Mouse (Mus musculus): Measurements from ENCODE around the gene Poldip2. TPM values are rescaled to one million over a fixed set of nuclear protein-coding genes. Genes with fewer than 3 reads are reported as not detected.

Gene Poldip2
- polyA plus RNA-seq, 1 experiment from 2014 or later: 61.4 TPM

- H3K4me1 ChIP-seq (replicated peaks): peaks cover 52% of the 10 kb centered on the region
- peaks cover 26% of the 10 kb centered on the region for H3K36me3 ChIP-seq (replicated peaks)
- WGBS (ENCODE audit: insufficient replicate concordance): 42% methylated on average over 2 of the region's 2 CpGs
- H3K4me2 ChIP-seq: peak overlapping the region; percentile 94
- no peak for ATAC-seq (ENCODE audit: insufficient read depth)
- H3K27me3 ChIP-seq: no peaks in the 10 kb centered on the region
- no peak overlapping the region for H3K9ac ChIP-seq
- no peaks in the 10 kb centered on the region for H3K9me3 ChIP-seq (replicated peaks)
- no peak overlapping the region for H3K4me3 ChIP-seq (replicated peaks)
- H3K27ac ChIP-seq (replicated peaks): no peak overlapping the region
These were observed 35.9 kb downstream of the Poldip2 start for GRCm38 (mm10) chr11:78547718-78548460.

DNA sequence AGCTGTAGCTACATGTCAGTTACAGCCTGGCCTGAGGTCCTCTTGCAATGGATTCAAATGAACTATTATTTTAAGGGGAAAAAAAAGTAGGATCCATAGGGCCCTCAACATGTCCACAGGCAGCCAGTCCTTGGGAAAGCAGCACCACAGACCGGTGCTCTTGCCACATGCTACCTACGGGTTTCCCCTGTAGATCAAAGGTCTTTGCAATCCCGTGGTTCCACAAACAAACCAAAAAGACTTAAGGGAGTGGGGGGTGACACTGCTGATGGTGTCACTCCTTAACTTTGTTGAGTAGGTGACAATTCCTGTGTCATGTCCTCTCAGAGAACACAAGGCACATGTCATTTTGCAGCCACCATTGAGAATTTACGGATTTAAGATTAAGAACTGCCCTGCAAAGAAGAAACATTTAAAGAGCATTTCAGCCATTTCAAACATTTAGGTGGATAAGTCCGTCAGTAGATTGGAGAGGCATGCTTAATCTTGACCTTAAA is 37.5 kb downstream of the Poldip2 start:
- H3K9me3 ChIP-seq (replicated peaks): no peaks in the 10 kb centered on the region

GRCm38 (mm10) chr11:78550168-78551058 is 38.4 kb downstream of the Poldip2 start, which contains the start of gene Tmem97:
Gene Tmem97, minus strand, starts transcription at chr11:78550777.
- Histone ChIP-seq H3K9ac (peak within 1 kb of the TSS; percentile 71), H3K4me1 (replicated peaks) (peaks cover 50% of the 10 kb centered on the region), H3K36me3 (replicated peaks) (0 out of 2 replicates have a peak, but pooled peaks cover 4% of the 10 kb centered on the region), H3K9me3 (replicated peaks) (no peaks in the 10 kb centered on the region), H3K27me3 (no peaks in the 10 kb centered on the region), H3K4me3 (replicated peaks) (peak within 1 kb of the TSS; percentile 79), H3K27ac (replicated peaks) (peak within 1 kb of the TSS; percentile 80), H3K4me2 (peak within 1 kb of the TSS; percentile 94)
- under 1% methylated on average over 60 of the region's 60 CpGs for WGBS (ENCODE audit: insufficient replicate concordance)
- ATAC-seq (ENCODE audit: insufficient read depth): peak; percentile 100

More for the DNA sequence above, 37.5 kb downstream of the Poldip2 start:
- no peaks in the 10 kb centered on the region for H3K27me3 ChIP-seq
- WGBS (ENCODE audit: insufficient replicate concordance): 4% methylated on average over 5 of the region's 5 CpGs
- peaks cover 52% of the 10 kb centered on the region for H3K4me1 ChIP-seq (replicated peaks)
- no peak for ATAC-seq (ENCODE audit: insufficient read depth)
- H3K27ac ChIP-seq (replicated peaks): peak overlapping the region; percentile 80
- H3K4me2 ChIP-seq: peak overlapping the region; percentile 94
- H3K36me3 ChIP-seq (replicated peaks): peaks cover 12% of the 10 kb centered on the region
- H3K4me3 ChIP-seq (replicated peaks): peak overlapping the region; percentile 79
- peak overlapping the region; percentile 71 for H3K9ac ChIP-seq

DNA sequence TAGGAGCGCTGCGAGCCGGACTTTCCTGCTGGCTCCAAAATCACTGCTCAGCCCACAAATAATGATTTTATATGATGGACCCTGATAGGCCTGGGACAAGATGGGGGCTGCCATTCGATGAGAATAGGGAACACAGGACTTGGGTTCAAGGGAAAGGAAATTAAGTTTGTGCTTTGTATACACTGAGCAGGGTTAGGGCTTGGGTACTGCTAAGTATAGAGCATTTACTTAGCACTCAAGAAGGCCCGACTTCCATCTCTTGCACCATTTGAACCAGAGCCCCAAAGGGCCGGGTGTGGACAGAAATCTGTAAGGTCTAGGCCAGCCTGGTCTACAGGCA is 39.0 kb downstream of the Poldip2 start:
- H3K36me3 ChIP-seq (replicated peaks): no peaks in the 10 kb centered on the region
- H3K9me3 ChIP-seq (replicated peaks): no peaks in the 10 kb centered on the region
- 28% methylated on average over 6 of the region's 6 CpGs for WGBS (ENCODE audit: insufficient replicate concordance)
- peak overlapping the region; percentile 71 for H3K9ac ChIP-seq
- H3K4me1 ChIP-seq (replicated peaks): peaks cover 52% of the 10 kb centered on the region
- H3K27ac ChIP-seq (replicated peaks): no peak overlapping the region
- no peaks in the 10 kb centered on the region for H3K27me3 ChIP-seq
- H3K4me2 ChIP-seq: peak overlapping the region; percentile 94
- no peak for ATAC-seq (ENCODE audit: insufficient read depth)
- H3K4me3 ChIP-seq (replicated peaks): peak overlapping the region; percentile 79

DNA sequence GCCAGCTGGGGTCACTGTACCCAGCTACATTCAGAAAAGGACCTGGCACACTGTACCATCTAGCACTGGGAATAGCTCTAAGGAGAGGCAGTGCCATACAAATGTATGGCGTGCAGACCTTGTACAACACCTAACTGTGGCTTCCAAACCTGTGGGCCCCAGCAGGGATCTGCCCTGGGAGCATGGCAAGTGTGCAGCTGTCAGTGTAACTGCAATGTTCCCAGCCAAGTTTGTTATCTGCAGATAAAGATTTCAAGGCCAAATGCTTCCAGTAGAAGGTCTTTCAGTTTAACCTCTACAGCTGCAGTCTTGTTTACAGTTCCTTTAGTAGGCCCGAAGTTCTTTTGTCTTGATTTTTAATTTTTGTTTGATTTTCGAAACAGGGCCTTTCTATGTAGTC is 43.6 kb downstream of the Poldip2 start:
- WGBS (ENCODE audit: insufficient replicate concordance): 43% methylated on average over 3 of the region's 3 CpGs
- ATAC-seq (ENCODE audit: insufficient read depth): no peak
- H3K4me3 ChIP-seq (replicated peaks): no peak overlapping the region
- H3K27me3 ChIP-seq: no peaks in the 10 kb centered on the region
- no peaks in the 10 kb centered on the region for H3K9me3 ChIP-seq (replicated peaks)
- no peaks in the 10 kb centered on the region for H3K36me3 ChIP-seq (replicated peaks)
- H3K27ac ChIP-seq (replicated peaks): peak overlapping the region; percentile 64
- peaks cover 27% of the 10 kb centered on the region for H3K4me1 ChIP-seq (replicated peaks)
- H3K4me2 ChIP-seq: no peak overlapping the region
- H3K9ac ChIP-seq: no peak overlapping the region

DNA sequence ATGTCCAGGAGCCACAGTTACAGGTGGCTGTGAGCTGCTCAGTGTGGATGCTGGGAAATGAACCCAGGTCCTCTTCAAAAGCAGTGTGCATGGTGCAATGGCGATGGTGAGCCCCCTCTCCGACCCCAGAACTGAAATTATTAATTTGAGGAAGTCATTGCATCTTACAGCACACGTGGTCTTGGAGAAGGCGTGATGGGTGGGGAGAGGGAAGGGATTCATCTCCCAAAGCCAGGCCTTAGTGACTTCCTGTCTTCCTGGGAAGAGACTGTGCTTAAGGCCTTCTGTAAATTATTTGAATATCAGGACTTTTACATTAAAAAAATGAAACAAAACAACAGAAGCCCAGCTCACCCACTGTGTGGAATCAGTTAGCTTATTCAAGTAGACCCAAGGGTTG is 44.1 kb downstream of the Poldip2 start:
- H3K4me2 ChIP-seq: no peak overlapping the region
- H3K36me3 ChIP-seq (replicated peaks): no peaks in the 10 kb centered on the region
- H3K9me3 ChIP-seq (replicated peaks): no peaks in the 10 kb centered on the region
- H3K4me3 ChIP-seq (replicated peaks): no peak overlapping the region
- WGBS (ENCODE audit: insufficient replicate concordance): 55% methylated on average over 4 of the region's 4 CpGs
- H3K9ac ChIP-seq: no peak overlapping the region
- no peak for ATAC-seq (ENCODE audit: insufficient read depth)
- peak overlapping the region; percentile 38; the same call in 1 of the 2 replicates for H3K27ac ChIP-seq (replicated peaks)
- peaks cover 23% of the 10 kb centered on the region for H3K4me1 ChIP-seq (replicated peaks)
- H3K27me3 ChIP-seq: no peaks in the 10 kb centered on the region

DNA sequence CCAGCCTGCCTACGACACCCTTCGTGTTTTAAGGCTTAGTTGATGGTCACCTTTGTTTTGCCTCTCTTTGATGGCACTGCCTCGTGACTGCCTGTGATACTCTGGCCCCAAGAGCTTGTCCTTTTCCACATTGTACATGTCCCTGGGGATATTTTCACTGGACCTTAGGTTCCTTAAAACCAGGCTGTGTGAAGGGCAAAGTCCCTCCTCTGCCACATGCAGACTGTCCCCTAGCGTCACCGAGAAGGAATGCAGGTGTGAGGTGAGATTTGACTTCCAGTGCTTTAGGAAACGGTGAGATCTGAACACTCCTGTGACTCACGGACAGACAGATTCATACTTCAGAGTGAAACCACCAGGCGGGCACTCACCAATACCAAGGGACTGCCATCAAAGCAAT is 45.2 kb downstream of the Poldip2 start:
- Histone ChIP-seq H3K4me3 (replicated peaks) (no peak overlapping the region), H3K36me3 (replicated peaks) (no peaks in the 10 kb centered on the region), H3K4me1 (replicated peaks) (peaks cover 20% of the 10 kb centered on the region), H3K9ac (no peak overlapping the region), H3K9me3 (replicated peaks) (no peaks in the 10 kb centered on the region), H3K27me3 (no peaks in the 10 kb centered on the region), H3K4me2 (no peak overlapping the region), H3K27ac (replicated peaks) (no peak overlapping the region)
- ATAC-seq (ENCODE audit: insufficient read depth): no peak
- WGBS (ENCODE audit: insufficient replicate concordance): 54% methylated on average over 8 of the region's 8 CpGs

GRCm38 (mm10) chr11:78560447-78560846 is 48.5 kb downstream of the Poldip2 start:
- no peak overlapping the region for H3K9ac ChIP-seq
- no peaks in the 10 kb centered on the region for H3K36me3 ChIP-seq (replicated peaks)
- H3K9me3 ChIP-seq (replicated peaks): no peaks in the 10 kb centered on the region
- no peaks in the 10 kb centered on the region for H3K27me3 ChIP-seq
- no peak overlapping the region for H3K4me3 ChIP-seq (replicated peaks)
- no peak for ATAC-seq (ENCODE audit: insufficient read depth)
- WGBS (ENCODE audit: insufficient replicate concordance): 7% methylated on average over 4 of the region's 4 CpGs
- H3K27ac ChIP-seq (replicated peaks): no peak overlapping the region
- H3K4me2 ChIP-seq: no peak overlapping the region
- peaks cover 14% of the 10 kb centered on the region for H3K4me1 ChIP-seq (replicated peaks)

GRCm38 (mm10) chr11:78566775-78567174 is 54.8 kb downstream of the Poldip2 start:
- H3K4me3 ChIP-seq (replicated peaks): no peak overlapping the region
- WGBS (ENCODE audit: insufficient replicate concordance): 33% methylated on average over 6 of the region's 6 CpGs
- H3K9me3 ChIP-seq (replicated peaks): no peaks in the 10 kb centered on the region
- no peak overlapping the region for H3K9ac ChIP-seq
- ATAC-seq (ENCODE audit: insufficient read depth): peak; percentile 49; the same call in 1 of the 2 replicates
- H3K36me3 ChIP-seq (replicated peaks): no peaks in the 10 kb centered on the region; the same call in 1 of the 2 replicates
- H3K27me3 ChIP-seq: no peaks in the 10 kb centered on the region
- 0 out of 2 replicates have a peak, but pooled peaks cover 2% of the 10 kb centered on the region for H3K4me1 ChIP-seq (replicated peaks)
- H3K27ac ChIP-seq (replicated peaks): 0 out of 2 replicates have a peak overlapping the region, but pooled peaks have one; percentile 38
- no peak overlapping the region for H3K4me2 ChIP-seq

GRCm38 (mm10) chr11:78567614-78568013 is 55.6 kb downstream of the Poldip2 start:
- Histone ChIP-seq H3K4me1 (replicated peaks) (0 out of 2 replicates have a peak, but pooled peaks cover 2% of the 10 kb centered on the region), H3K4me3 (replicated peaks) (no peak overlapping the region), H3K27me3 (no peaks in the 10 kb centered on the region), H3K36me3 (replicated peaks) (no peaks in the 10 kb centered on the region; the same call in 1 of the 2 replicates), H3K9me3 (replicated peaks) (no peaks in the 10 kb centered on the region), H3K9ac (no peak overlapping the region), H3K27ac (replicated peaks) (no peak overlapping the region), H3K4me2 (no peak overlapping the region)
- WGBS (ENCODE audit: insufficient replicate concordance): 75% methylated on average over 6 of the region's 6 CpGs
- ATAC-seq (ENCODE audit: insufficient read depth): no peak

GRCm38 (mm10) chr11:78568827-78569226 is 56.8 kb downstream of the Poldip2 start:
- H3K4me3 ChIP-seq (replicated peaks): no peak overlapping the region
- no peak overlapping the region for H3K9ac ChIP-seq
- no peaks in the 10 kb centered on the region for H3K9me3 ChIP-seq (replicated peaks)
- no peak for ATAC-seq (ENCODE audit: insufficient read depth)
- H3K4me2 ChIP-seq: no peak overlapping the region
- 0 out of 2 replicates have a peak, but pooled peaks cover 2% of the 10 kb centered on the region for H3K4me1 ChIP-seq (replicated peaks)
- no peaks in the 10 kb centered on the region for H3K27me3 ChIP-seq
- H3K36me3 ChIP-seq (replicated peaks): no peaks in the 10 kb centered on the region; the same call in 1 of the 2 replicates
- H3K27ac ChIP-seq (replicated peaks): no peak overlapping the region
- WGBS (ENCODE audit: insufficient replicate concordance): 75% methylated on average over 10 of the region's 10 CpGs
